Mouse (Mus musculus) forebrain, embryonic 15.5 days (tissue): ENCODE data around the gene Serpini1. TPM values are rescaled to one million over a fixed set of nuclear protein-coding genes. Genes with fewer than 3 reads are reported as not detected.
A peak's percentile ranks its signal among the peaks of the same experiment; 100 is the strongest.

ENCODE experiments used
- ATAC-seq: fragments of 200-750 bp; cut with Nextera tagmentation; replicated peaks from 2 replicates; pipeline ENCODE4 v1.8.0; 2017; ENCODE audit warnings: mild to moderate bottlenecking, moderate TSS enrichment, moderate library complexity
- H3K27ac ChIP-seq: fragments of 300-500 bp; sonication (generic); replicated peaks from 2 replicates; pipeline ENCODE4 v1.5.1; 2015; ENCODE audit warnings: mild to moderate bottlenecking, inconsistent platforms
- H3K27me3 ChIP-seq: fragments of 300-500 bp; sonication (generic); 2 replicates; pipeline ENCODE4 v1.6.1; 2015; ENCODE audit warnings: inconsistent platforms
- H3K36me3 ChIP-seq: fragments of 300-500 bp; sonication (generic); 2 replicates; pipeline ENCODE4 v1.6.1; 2015; ENCODE audit warnings: mild to moderate bottlenecking, inconsistent platforms
- H3K4me1 ChIP-seq: fragments of 300-500 bp; sonication (generic); 2 replicates; pipeline ENCODE4 v1.6.1; 2015; ENCODE audit warnings: inconsistent platforms
- H3K4me2 ChIP-seq: fragments of 300-500 bp; sonication (generic); replicated peaks from 2 replicates; pipeline ENCODE4 v1.6.1; 2015; ENCODE audit warnings: mild to moderate bottlenecking, inconsistent platforms
- H3K4me3 ChIP-seq: fragments of 300-500 bp; sonication (generic); 2 replicates; pipeline ENCODE4 v1.5.1; 2015; ENCODE audit warnings: mild to moderate bottlenecking, inconsistent platforms
- H3K9ac ChIP-seq: fragments of 300-500 bp; sonication (generic); replicated peaks from 2 replicates; pipeline ENCODE4 v1.6.1; 2015; ENCODE audit warnings: mild to moderate bottlenecking, inconsistent platforms
- H3K9me3 ChIP-seq: fragments of 300-500 bp; sonication (generic); 2 replicates; pipeline ENCODE4 v1.6.1; 2016; ENCODE audit warnings: inconsistent platforms
- WGBS: fragments of 180-500 bp; shearing (Covaris S2); methylation state at CpG from one replicate; pipeline ENCODE4 v1.1.7; 2015; ENCODE audit warnings: mixed read lengths; 5-methylcytosine and 5-hydroxymethylcytosine counted together
- polyA plus RNA-seq: library from polyadenylated mRNA; unstranded; fragments of >200 nt; fragmentation: Nextera tagmentation; extraction: Ambion mirVana; gene quantifications from 2 replicates; pipeline ENCODE4 v1.2.1, GENCODE M21; 2015

The Serpini1 gene
- polyA plus RNA-seq, 1 experiment from 2014 or later, result 120 TPM

DNA sequence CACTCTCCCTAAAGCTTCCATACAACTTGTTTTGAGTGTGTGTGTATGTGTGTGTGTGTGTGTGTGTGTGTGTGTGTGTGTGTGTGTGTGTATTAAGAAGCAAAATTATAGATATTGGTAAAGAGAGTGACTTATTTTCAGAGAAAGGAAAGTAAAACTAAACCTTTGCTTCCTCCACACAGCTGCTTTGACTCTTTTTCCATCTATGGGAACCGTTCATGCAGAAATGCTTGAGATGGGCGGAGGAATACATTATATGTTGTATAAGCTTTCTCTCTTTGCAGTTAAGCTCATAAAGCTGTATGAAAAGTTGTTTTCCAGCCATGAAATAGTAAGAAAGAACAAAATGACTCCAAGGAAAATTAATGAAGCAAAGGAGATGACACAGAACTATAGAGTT is 16.7 kb downstream of the Serpini1 start:
- no peaks in the 10 kb centered on the region for H3K9me3 ChIP-seq
- no peak for ATAC-seq
- H3K4me3 ChIP-seq, result no peak overlapping the region
- WGBS, result 71% methylated on average over 2 of the region's 2 CpGs
- no peaks in the 10 kb centered on the region for H3K36me3 ChIP-seq
- H3K4me1 ChIP-seq, result no peaks in the 10 kb centered on the region
- no peaks in the 10 kb centered on the region for H3K27me3 ChIP-seq
- no peak overlapping the region for H3K27ac ChIP-seq
- no peak overlapping the region for H3K4me2 ChIP-seq
- no peak overlapping the region for H3K9ac ChIP-seq

DNA sequence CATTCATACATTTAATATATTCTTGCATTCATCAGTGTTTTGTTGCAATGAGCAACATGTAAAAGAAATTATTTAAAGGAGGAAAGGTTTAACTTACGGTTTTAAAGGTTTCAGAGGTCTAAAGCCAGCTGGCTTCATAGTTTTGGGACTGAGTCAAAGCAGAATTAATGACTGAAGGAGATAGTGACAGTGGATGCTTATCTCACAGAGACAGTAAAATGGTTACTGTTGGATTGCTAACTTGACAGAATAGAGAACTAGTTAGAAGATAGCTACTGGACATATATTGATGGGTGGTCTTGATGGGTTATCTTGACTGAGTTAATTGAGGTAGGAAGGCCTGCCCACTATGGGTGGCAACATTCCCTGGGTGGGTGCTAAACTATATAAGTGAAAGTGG is 18.2 kb downstream of the Serpini1 start:
- no peak overlapping the region for H3K4me2 ChIP-seq
- no peak overlapping the region for H3K27ac ChIP-seq
- no peak overlapping the region for H3K9ac ChIP-seq
- ATAC-seq, result no peak
- H3K27me3 ChIP-seq, result no peaks in the 10 kb centered on the region
- H3K36me3 ChIP-seq, result no peaks in the 10 kb centered on the region
- no peak overlapping the region for H3K4me3 ChIP-seq
- H3K4me1 ChIP-seq, result no peaks in the 10 kb centered on the region
- WGBS, result 92% methylated on average over 1 of the region's 1 CpGs
- no peaks in the 10 kb centered on the region for H3K9me3 ChIP-seq

DNA sequence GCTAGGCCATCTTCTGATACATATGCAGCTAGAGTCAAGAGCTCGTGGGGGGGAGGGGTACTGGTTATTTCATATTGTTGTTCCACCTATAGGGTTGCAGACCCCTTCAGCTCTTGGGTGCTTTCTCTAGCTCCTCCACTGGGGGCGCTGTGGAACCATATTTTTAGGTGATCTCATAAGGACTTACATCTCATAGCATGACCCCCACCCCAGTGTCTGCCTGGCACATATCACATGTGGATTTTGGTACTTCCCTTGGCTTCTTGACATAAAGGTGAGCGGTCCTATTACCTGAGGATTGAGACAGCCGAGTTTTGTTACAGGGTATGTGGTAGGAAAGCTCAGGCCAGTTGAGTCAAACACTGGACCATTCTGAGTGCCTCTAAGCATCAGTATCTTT is 22.0 kb downstream of the Serpini1 start:
- peaks cover 10% of the 10 kb centered on the region; the same call in 1 of the 2 replicates for H3K4me1 ChIP-seq
- no peak overlapping the region for H3K4me2 ChIP-seq
- H3K4me3 ChIP-seq, result no peak overlapping the region
- no peaks in the 10 kb centered on the region for H3K9me3 ChIP-seq
- 61% methylated on average over 4 of the region's 4 CpGs for WGBS
- no peak overlapping the region for H3K27ac ChIP-seq
- no peak overlapping the region for H3K9ac ChIP-seq
- H3K36me3 ChIP-seq, result no peaks in the 10 kb centered on the region
- no peaks in the 10 kb centered on the region for H3K27me3 ChIP-seq
- no peak; the same call in 1 of the 2 replicates for ATAC-seq

DNA sequence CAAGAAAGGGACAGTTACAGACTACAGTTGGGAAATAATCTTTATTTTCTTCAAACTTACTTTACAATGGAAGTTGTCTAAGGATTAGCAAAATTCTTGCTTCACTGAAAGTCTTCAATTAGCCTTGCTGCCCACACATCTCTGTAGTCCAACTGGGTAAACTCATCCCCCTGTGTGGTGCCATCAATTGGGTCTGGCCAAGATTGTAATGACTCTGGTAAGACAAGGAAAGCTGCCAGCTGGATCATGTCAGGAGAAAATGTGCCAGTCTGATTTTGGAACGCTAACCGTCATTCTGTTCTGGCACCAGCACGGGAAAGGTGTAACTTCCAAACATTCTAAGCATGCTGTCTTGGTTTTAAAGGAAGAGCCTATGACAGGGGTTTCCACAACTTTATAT is 25.9 kb downstream of the Serpini1 start:
- Histone ChIP-seq H3K9ac (no peak overlapping the region), H3K4me1 (peaks cover 18% of the 10 kb centered on the region; the same call in 1 of the 2 replicates), H3K27me3 (no peaks in the 10 kb centered on the region), H3K36me3 (no peaks in the 10 kb centered on the region), H3K4me2 (no peak overlapping the region), H3K4me3 (no peak overlapping the region), H3K27ac (no peak overlapping the region), H3K9me3 (no peaks in the 10 kb centered on the region)
- ATAC-seq, result peak; percentile 59
- WGBS, result 55% methylated on average over 3 of the region's 3 CpGs

DNA sequence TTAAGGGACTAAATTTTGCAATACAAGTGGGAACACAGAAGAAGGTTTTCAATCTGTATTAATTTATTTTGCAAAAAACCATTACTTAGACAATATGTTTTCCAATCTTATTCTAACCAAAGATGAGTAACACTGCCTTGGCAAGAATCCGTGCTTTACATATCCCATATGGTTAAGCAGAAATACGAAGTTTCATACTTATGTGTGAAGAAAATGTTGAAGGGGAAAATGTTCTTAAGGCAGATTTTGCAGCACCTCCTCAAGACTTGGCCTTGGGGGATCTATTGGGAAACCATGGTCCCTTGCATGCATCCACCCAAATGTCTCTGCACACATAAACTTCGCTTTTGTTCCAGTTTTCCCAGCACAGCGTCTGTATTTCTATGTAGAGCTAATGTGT is 27.6 kb downstream of the Serpini1 start:
- Histone ChIP-seq H3K9me3 (no peaks in the 10 kb centered on the region), H3K36me3 (no peaks in the 10 kb centered on the region)
- WGBS, result 79% methylated on average over 4 of the region's 4 CpGs

DNA sequence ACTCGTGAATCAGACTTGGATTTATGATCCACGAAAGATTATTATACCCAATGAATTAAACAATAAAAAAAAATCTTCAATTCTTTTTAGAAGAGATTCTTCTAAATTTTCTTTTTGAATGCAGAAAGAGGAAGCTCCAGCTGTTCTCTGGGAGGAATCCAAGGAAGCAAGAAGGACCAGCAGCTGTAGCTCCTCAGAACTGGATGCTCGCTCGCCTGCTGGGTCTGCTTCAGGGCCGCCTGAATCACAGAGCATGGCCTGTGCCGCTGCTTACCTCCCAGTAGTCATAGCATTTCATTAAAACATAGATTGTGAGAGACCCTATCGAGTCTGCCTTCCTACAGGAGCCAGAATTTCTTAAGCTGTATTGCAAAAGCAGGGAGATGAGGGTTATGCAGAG is 53.7 kb downstream of the Serpini1 start:
- Histone ChIP-seq H3K4me2 (no peak overlapping the region), H3K9me3 (no peaks in the 10 kb centered on the region), H3K9ac (no peak overlapping the region), H3K4me3 (no peak overlapping the region), H3K4me1 (no peaks in the 10 kb centered on the region), H3K36me3 (no peaks in the 10 kb centered on the region), H3K27ac (no peak overlapping the region), H3K27me3 (no peaks in the 10 kb centered on the region)
- ATAC-seq, result no peak
- WGBS, result 80% methylated on average over 7 of the region's 7 CpGs

More for the DNA sequence above, 27.6 kb downstream of the Serpini1 start:
- no peak overlapping the region for H3K4me2 ChIP-seq
- H3K4me1 ChIP-seq, result peaks cover 18% of the 10 kb centered on the region; the same call in 1 of the 2 replicates
- H3K27ac ChIP-seq, result peak overlapping the region; percentile 9; the same call in 1 of the 2 replicates
- no peak overlapping the region for H3K9ac ChIP-seq
- no peak overlapping the region for H3K4me3 ChIP-seq
- H3K27me3 ChIP-seq, result no peaks in the 10 kb centered on the region
- no peak; the same call in 1 of the 2 replicates for ATAC-seq

DNA sequence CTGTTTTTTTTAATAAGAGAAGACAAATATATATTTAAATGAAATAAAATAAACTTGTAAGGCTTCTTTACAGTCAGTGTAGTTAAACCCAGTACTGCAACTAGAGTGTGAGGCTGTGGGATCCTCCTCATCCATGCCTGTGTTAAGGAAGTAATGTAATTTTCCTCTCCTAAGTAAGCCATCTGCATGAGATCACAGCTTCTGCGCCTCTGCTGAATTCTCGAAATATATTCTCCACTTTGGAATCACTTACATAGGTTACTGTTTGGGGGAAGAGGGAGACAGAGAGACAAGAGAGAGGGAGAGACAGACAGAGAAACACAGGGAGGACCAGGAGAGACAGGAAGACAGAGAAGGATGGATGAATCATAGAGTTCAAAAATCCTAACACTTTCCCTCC is 67.3 kb downstream of the Serpini1 start:
- H3K4me2 ChIP-seq, result no peak overlapping the region
- WGBS, result 82% methylated on average over 2 of the region's 2 CpGs
- no peak overlapping the region for H3K9ac ChIP-seq
- H3K36me3 ChIP-seq, result peaks cover 12% of the 10 kb centered on the region; the same call in 1 of the 2 replicates
- no peaks in the 10 kb centered on the region for H3K9me3 ChIP-seq
- ATAC-seq, result no peak
- no peaks in the 10 kb centered on the region for H3K27me3 ChIP-seq
- no peak overlapping the region for H3K27ac ChIP-seq
- H3K4me3 ChIP-seq, result no peak overlapping the region
- no peaks in the 10 kb centered on the region for H3K4me1 ChIP-seq

DNA sequence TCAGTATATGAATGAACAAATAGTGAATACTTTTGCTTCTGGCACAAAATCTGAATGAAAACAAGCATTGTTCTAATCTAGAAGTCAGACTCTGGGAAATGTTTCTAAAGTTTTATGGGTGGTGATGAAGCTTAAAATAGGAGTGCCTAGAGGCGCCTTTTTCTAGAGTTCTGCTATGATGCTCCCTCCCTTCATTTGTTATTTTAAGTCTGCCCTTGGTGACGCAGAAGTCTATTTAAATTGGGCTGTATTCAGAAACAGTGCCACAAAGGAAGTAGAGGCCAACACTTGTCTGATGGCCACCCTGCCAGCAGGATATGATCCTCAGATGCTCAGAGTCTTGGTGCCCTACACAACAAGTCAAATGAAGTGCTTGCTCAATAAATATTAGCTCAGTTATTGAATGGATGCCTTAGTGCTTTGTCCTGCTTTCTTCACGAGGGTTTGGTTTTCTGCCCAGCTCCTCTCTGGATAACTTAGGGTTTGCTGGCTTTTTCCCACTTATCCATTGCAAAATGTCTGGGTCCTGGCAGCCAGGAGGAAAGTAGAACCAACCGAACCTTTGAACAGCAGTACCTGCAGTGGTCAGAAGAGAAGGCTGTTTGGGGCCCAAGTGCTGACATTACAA is 73.8 kb downstream of the Serpini1 start:
- ATAC-seq, result no peak
- no peaks in the 10 kb centered on the region for H3K4me1 ChIP-seq
- no peak overlapping the region for H3K9ac ChIP-seq
- no peaks in the 10 kb centered on the region; the same call in none of the 2 replicates for H3K36me3 ChIP-seq
- no peak overlapping the region for H3K4me3 ChIP-seq
- no peak overlapping the region for H3K4me2 ChIP-seq
- H3K27ac ChIP-seq, result no peak overlapping the region
- WGBS, result 85% methylated on average over 4 of the region's 4 CpGs
- no peaks in the 10 kb centered on the region for H3K9me3 ChIP-seq
- H3K27me3 ChIP-seq, result no peaks in the 10 kb centered on the region

DNA sequence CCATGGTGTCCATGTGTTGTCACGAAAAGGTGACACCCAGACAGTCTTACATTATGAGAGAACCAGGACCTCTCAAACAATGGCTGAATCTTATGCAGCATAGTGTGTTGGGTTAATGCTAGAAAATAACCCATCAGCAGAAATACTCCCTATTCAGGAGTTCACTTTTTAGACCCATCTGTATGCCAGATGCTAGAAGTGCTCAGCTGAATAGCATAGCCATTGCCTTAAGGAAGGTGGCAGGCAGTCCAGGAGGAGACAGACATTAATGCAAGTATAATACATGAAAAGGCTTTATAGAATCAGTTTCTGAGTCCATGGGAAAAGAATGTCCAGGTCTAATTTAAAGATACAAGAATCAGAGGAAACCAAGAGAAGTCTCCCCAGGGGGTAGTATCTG is 75.9 kb downstream of the Serpini1 start:
- no peaks in the 10 kb centered on the region for H3K27me3 ChIP-seq
- no peaks in the 10 kb centered on the region for H3K9me3 ChIP-seq
- no peak for ATAC-seq
- WGBS, result 87% methylated on average over 1 of the region's 1 CpGs
- no peaks in the 10 kb centered on the region for H3K4me1 ChIP-seq
- no peaks in the 10 kb centered on the region; the same call in none of the 2 replicates for H3K36me3 ChIP-seq
- H3K27ac ChIP-seq, result no peak overlapping the region
- H3K9ac ChIP-seq, result no peak overlapping the region
- no peak overlapping the region for H3K4me2 ChIP-seq
- H3K4me3 ChIP-seq, result no peak overlapping the region

DNA sequence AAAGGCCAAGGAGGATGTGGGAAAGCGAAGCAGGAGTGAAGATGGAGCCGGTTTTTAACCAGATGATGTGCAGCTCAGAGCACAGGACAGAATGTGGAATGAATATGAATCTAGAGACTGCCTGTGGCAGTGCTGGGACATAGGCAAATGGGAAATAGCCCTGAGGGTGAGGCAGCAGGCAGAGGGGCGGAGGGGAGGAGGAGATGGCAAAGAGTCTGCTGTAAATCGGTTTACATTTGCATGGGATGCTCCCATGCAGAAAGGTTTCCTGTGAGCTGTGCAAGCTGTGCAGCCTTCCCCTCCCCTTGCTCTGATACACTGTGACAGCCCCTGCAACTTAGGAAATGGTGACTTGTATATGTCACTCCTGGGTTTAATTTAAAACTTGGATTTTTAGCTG is 76.3 kb downstream of the Serpini1 start:
- Histone ChIP-seq H3K36me3 (no peaks in the 10 kb centered on the region; the same call in none of the 2 replicates), H3K9me3 (no peaks in the 10 kb centered on the region), H3K9ac (no peak overlapping the region), H3K4me2 (no peak overlapping the region), H3K4me3 (no peak overlapping the region), H3K4me1 (no peaks in the 10 kb centered on the region), H3K27me3 (no peaks in the 10 kb centered on the region), H3K27ac (no peak overlapping the region)
- WGBS, result 64% methylated on average over 4 of the region's 4 CpGs
- 0 out of 2 replicates have a peak, but pooled peaks have one; percentile 58 for ATAC-seq

DNA sequence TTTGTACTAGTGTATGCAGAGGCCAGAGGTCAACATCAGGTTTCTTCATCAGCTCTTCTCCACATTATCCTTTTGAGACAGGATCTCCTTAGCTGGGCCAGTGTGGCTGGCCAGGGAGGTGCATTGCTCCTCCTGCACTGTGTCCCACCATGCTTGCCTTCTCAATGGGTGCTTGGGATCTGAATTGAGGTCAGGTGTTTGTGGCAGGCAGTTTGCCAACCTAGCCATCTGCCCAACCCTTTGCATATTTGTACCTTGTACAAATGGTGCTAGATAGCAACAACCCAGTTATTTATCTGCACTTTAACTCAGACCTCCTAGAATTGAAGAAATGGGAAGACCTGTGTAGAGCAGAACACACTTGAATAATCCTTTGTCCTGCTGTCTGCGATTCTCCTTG is 78.3 kb downstream of the Serpini1 start:
- Histone ChIP-seq H3K4me3 (no peak overlapping the region), H3K36me3 (peaks cover 2% of the 10 kb centered on the region), H3K4me1 (no peaks in the 10 kb centered on the region), H3K9ac (no peak overlapping the region), H3K27me3 (no peaks in the 10 kb centered on the region), H3K9me3 (no peaks in the 10 kb centered on the region), H3K4me2 (no peak overlapping the region), H3K27ac (no peak overlapping the region)
- 97% methylated on average over 1 of the region's 1 CpGs for WGBS
- no peak for ATAC-seq

DNA sequence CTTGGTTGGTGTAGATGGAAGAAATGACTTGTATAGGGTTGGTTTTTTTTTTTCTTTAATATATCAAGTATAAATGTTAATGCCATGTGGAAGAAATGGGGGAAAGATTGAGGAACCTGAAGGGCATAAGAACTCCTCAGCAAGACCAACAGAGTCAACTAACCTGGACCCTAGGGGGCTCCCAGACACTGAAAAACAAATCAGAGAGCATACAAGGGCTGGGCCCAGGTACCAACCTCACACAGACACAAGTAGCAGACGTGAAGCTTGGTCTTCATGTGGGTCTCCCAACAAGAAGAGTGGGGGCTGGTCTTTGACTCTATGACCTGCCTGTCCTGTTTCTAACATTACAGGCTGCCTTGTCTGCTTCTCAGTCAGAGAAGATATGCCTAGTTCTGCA is 82.2 kb downstream of the Serpini1 start:
- Histone ChIP-seq H3K4me2 (no peak overlapping the region), H3K36me3 (peaks cover 6% of the 10 kb centered on the region; the same call in 1 of the 2 replicates), H3K27me3 (no peaks in the 10 kb centered on the region), H3K4me1 (no peaks in the 10 kb centered on the region), H3K4me3 (no peak overlapping the region), H3K9ac (no peak overlapping the region), H3K9me3 (no peaks in the 10 kb centered on the region), H3K27ac (no peak overlapping the region)
- WGBS, result 71% methylated on average over 1 of the region's 1 CpGs
- ATAC-seq, result no peak

DNA sequence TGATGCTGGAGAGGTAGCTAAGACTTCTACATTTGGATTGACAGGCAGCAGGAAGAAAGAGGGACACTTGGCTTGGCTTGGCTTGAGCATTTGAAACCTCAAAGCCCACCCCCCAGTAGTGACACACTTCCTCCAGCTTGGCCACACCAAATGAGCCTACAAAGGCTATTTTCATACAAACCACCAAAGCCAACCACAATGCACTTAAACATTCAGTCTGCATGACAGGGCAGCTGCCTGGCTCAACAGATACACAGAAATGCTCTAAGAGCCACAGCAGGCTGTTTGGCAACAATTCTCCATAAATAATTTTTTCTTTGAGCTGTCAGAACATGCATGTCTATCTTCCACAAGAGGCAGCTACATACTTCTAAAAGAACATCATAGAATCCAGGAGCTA is 90.2 kb downstream of the Serpini1 start:
- no peak for ATAC-seq
- Histone ChIP-seq H3K27me3 (no peaks in the 10 kb centered on the region), H3K9me3 (no peaks in the 10 kb centered on the region), H3K4me2 (no peak overlapping the region), H3K4me3 (no peak overlapping the region), H3K9ac (no peak overlapping the region), H3K36me3 (no peaks in the 10 kb centered on the region), H3K27ac (no peak overlapping the region), H3K4me1 (no peaks in the 10 kb centered on the region)
